Mouse (Mus musculus): Measurements from ENCODE around the gene Cstb. TPM values are rescaled to one million over a fixed set of nuclear protein-coding genes. Genes with fewer than 3 reads are reported as not detected.
A peak's percentile ranks its signal among the peaks of the same experiment; 100 is the strongest.

The Cstb gene
- polyA plus RNA-seq, 1 experiment from 2014 or later: 123 TPM

- 79% methylated on average over 8 of the region's 8 CpGs for WGBS
- ATAC-seq (ENCODE audit: insufficient number of reproducible peaks, low FRiP score): no peak
- Histone ChIP-seq H3K27ac (ENCODE audit: poor library complexity, severe bottlenecking) (no peak overlapping the region), H3K4me2 (peak overlapping the region; percentile 97), H3K9me3 (replicated peaks) (no peaks in the 10 kb centered on the region), H3K36me3 (no peaks in the 10 kb centered on the region), H3K27me3 (replicated peaks) (0 out of 2 replicates have a peak, but pooled peaks cover 8% of the 10 kb centered on the region), H3K4me1 (replicated peaks) (peaks cover 29% of the 10 kb centered on the region), H3K9ac (peak overlapping the region; percentile 79; the same call in 1 of the 2 replicates), H3K4me3 (no peak overlapping the region)
Observed at GRCm38 (mm10) chr10:78462945-78463768, 37.7 kb downstream of the Cstb start.

GRCm38 (mm10) chr10:78463769-78464167 lies 38.3 kb downstream of the Cstb start:
- H3K4me3 ChIP-seq: peak overlapping the region; percentile 62
- WGBS: 85% methylated on average over 3 of the region's 3 CpGs
- H3K27ac ChIP-seq (ENCODE audit: poor library complexity, severe bottlenecking): no peak overlapping the region
- H3K4me1 ChIP-seq (replicated peaks): peaks cover 24% of the 10 kb centered on the region
- ATAC-seq (ENCODE audit: insufficient number of reproducible peaks, low FRiP score): no peak
- H3K27me3 ChIP-seq (replicated peaks): 0 out of 2 replicates have a peak, but pooled peaks cover 8% of the 10 kb centered on the region
- H3K9me3 ChIP-seq (replicated peaks): no peaks in the 10 kb centered on the region
- no peaks in the 10 kb centered on the region for H3K36me3 ChIP-seq
- H3K9ac ChIP-seq: peak overlapping the region; percentile 79
- peak overlapping the region; percentile 97 for H3K4me2 ChIP-seq

GRCm38 (mm10) chr10:78464201-78464791 lies 38.8 kb downstream of the Cstb start:
- Histone ChIP-seq H3K4me3 (peak overlapping the region; percentile 62), H3K27ac (ENCODE audit: poor library complexity, severe bottlenecking) (peak overlapping the region; percentile 12; the same call in 1 of the 2 replicates), H3K9ac (peak overlapping the region; percentile 79), H3K36me3 (no peaks in the 10 kb centered on the region), H3K9me3 (replicated peaks) (no peaks in the 10 kb centered on the region), H3K4me2 (peak overlapping the region; percentile 97), H3K4me1 (replicated peaks) (peaks cover 24% of the 10 kb centered on the region), H3K27me3 (replicated peaks) (0 out of 2 replicates have a peak, but pooled peaks cover 8% of the 10 kb centered on the region)
- 3% methylated on average over 32 of the region's 32 CpGs for WGBS
- ATAC-seq (ENCODE audit: insufficient number of reproducible peaks, low FRiP score): peak; percentile 47

- Histone ChIP-seq H3K9me3 (replicated peaks) (no peaks in the 10 kb centered on the region), H3K4me1 (replicated peaks) (peaks cover 24% of the 10 kb centered on the region), H3K27me3 (replicated peaks) (0 out of 2 replicates have a peak, but pooled peaks cover 8% of the 10 kb centered on the region), H3K27ac (ENCODE audit: poor library complexity, severe bottlenecking) (peak within 1 kb of the TSS; percentile 12; the same call in 1 of the 2 replicates), H3K36me3 (no peaks in the 10 kb centered on the region), H3K4me3 (peak within 1 kb of the TSS; percentile 62), H3K4me2 (peak within 1 kb of the TSS; percentile 97), H3K9ac (peak within 1 kb of the TSS; percentile 79)
- ATAC-seq (ENCODE audit: insufficient number of reproducible peaks, low FRiP score): peak; percentile 92
- under 1% methylated on average over 35 of the region's 35 CpGs for WGBS
Observed at GRCm38 (mm10) chr10:78464792-78465207, 39.3 kb downstream of the Cstb start, which contains the start of gene Pdxk. Gene Pdxk (minus strand): TSS chr10:78464975.

- no peak for ATAC-seq (ENCODE audit: insufficient number of reproducible peaks, low FRiP score)
- no peak overlapping the region for H3K4me3 ChIP-seq
- 0 out of 2 replicates have a peak, but pooled peaks cover 8% of the 10 kb centered on the region for H3K27me3 ChIP-seq (replicated peaks)
- peaks cover 21% of the 10 kb centered on the region for H3K4me1 ChIP-seq (replicated peaks)
- H3K27ac ChIP-seq (ENCODE audit: poor library complexity, severe bottlenecking): no peak overlapping the region
- H3K4me2 ChIP-seq: peak overlapping the region; percentile 97
- WGBS: 74% methylated on average over 3 of the region's 3 CpGs
- H3K9me3 ChIP-seq (replicated peaks): no peaks in the 10 kb centered on the region
- no peak overlapping the region for H3K9ac ChIP-seq
- no peaks in the 10 kb centered on the region for H3K36me3 ChIP-seq
Observed at GRCm38 (mm10) chr10:78465472-78465871, 40.0 kb downstream of the Cstb start.

GRCm38 (mm10) chr10:78466647-78467046 lies 41.2 kb downstream of the Cstb start:
- H3K27me3 ChIP-seq (replicated peaks): 0 out of 2 replicates have a peak, but pooled peaks cover 8% of the 10 kb centered on the region
- no peak overlapping the region for H3K4me2 ChIP-seq
- H3K4me1 ChIP-seq (replicated peaks): peaks cover 21% of the 10 kb centered on the region
- no peak overlapping the region for H3K4me3 ChIP-seq
- no peaks in the 10 kb centered on the region for H3K36me3 ChIP-seq
- no peak for ATAC-seq (ENCODE audit: insufficient number of reproducible peaks, low FRiP score)
- H3K9ac ChIP-seq: no peak overlapping the region
- no peak overlapping the region for H3K27ac ChIP-seq (ENCODE audit: poor library complexity, severe bottlenecking)
- no peaks in the 10 kb centered on the region for H3K9me3 ChIP-seq (replicated peaks)
- WGBS: 86% methylated on average over 9 of the region's 9 CpGs

- no peak overlapping the region for H3K27ac ChIP-seq (ENCODE audit: poor library complexity, severe bottlenecking)
- 50% methylated on average over 2 of the region's 2 CpGs for WGBS
- no peak overlapping the region for H3K4me3 ChIP-seq
- H3K36me3 ChIP-seq: no peaks in the 10 kb centered on the region
- H3K4me1 ChIP-seq (replicated peaks): peaks cover 21% of the 10 kb centered on the region
- no peak overlapping the region for H3K9ac ChIP-seq
- H3K4me2 ChIP-seq: no peak overlapping the region
- ATAC-seq (ENCODE audit: insufficient number of reproducible peaks, low FRiP score): no peak
- H3K9me3 ChIP-seq (replicated peaks): no peaks in the 10 kb centered on the region
- 0 out of 2 replicates have a peak, but pooled peaks cover 4% of the 10 kb centered on the region for H3K27me3 ChIP-seq (replicated peaks)
Observed at GRCm38 (mm10) chr10:78467761-78468310, 42.4 kb downstream of the Cstb start.

GRCm38 (mm10) chr10:78470582-78471313 lies 45.3 kb downstream of the Cstb start:
- H3K27ac ChIP-seq (ENCODE audit: poor library complexity, severe bottlenecking): peak overlapping the region; percentile 45
- 0 out of 2 replicates have a peak, but pooled peaks cover 5% of the 10 kb centered on the region for H3K4me1 ChIP-seq (replicated peaks)
- no peak; the same call in 1 of the 2 replicates for ATAC-seq (ENCODE audit: insufficient number of reproducible peaks, low FRiP score)
- peak overlapping the region; percentile 47 for H3K4me2 ChIP-seq
- no peaks in the 10 kb centered on the region for H3K9me3 ChIP-seq (replicated peaks)
- no peak overlapping the region for H3K4me3 ChIP-seq
- H3K36me3 ChIP-seq: no peaks in the 10 kb centered on the region
- 0 out of 2 replicates have a peak, but pooled peaks cover 7% of the 10 kb centered on the region for H3K27me3 ChIP-seq (replicated peaks)
- 42% methylated on average over 15 of the region's 15 CpGs for WGBS
- H3K9ac ChIP-seq: no peak overlapping the region

- Histone ChIP-seq H3K4me3 (no peak overlapping the region), H3K27me3 (replicated peaks) (0 out of 2 replicates have a peak, but pooled peaks cover 7% of the 10 kb centered on the region), H3K9me3 (replicated peaks) (no peaks in the 10 kb centered on the region), H3K4me1 (replicated peaks) (0 out of 2 replicates have a peak, but pooled peaks cover 5% of the 10 kb centered on the region), H3K9ac (no peak overlapping the region), H3K4me2 (no peak overlapping the region), H3K36me3 (no peaks in the 10 kb centered on the region), H3K27ac (ENCODE audit: poor library complexity, severe bottlenecking) (no peak overlapping the region)
- ATAC-seq (ENCODE audit: insufficient number of reproducible peaks, low FRiP score): no peak
- WGBS: 81% methylated on average over 3 of the region's 3 CpGs
Observed at GRCm38 (mm10) chr10:78472046-78472445, 46.6 kb downstream of the Cstb start.

GRCm38 (mm10) chr10:78473434-78473833 lies 48.0 kb downstream of the Cstb start:
- H3K27ac ChIP-seq (ENCODE audit: poor library complexity, severe bottlenecking): no peak overlapping the region
- H3K4me2 ChIP-seq: no peak overlapping the region
- ATAC-seq (ENCODE audit: insufficient number of reproducible peaks, low FRiP score): no peak
- H3K36me3 ChIP-seq: no peaks in the 10 kb centered on the region
- 0 out of 2 replicates have a peak, but pooled peaks cover 5% of the 10 kb centered on the region for H3K4me1 ChIP-seq (replicated peaks)
- WGBS: 40% methylated on average over 5 of the region's 5 CpGs
- no peak overlapping the region for H3K4me3 ChIP-seq
- 0 out of 2 replicates have a peak, but pooled peaks cover 3% of the 10 kb centered on the region for H3K27me3 ChIP-seq (replicated peaks)
- no peaks in the 10 kb centered on the region for H3K9me3 ChIP-seq (replicated peaks)
- H3K9ac ChIP-seq: no peak overlapping the region

Measured in heart, embryonic 12.5 days (tissue).